Mouse (Mus musculus) ovary, adult 18-20 months (tissue): ENCODE results near the gene Lmbr1.
A peak's percentile ranks its signal among the peaks of the same experiment; 100 is the strongest.
"Not testable (repeated sequence)": the region's sequence is repeated elsewhere in the genome, so short reads cannot be mapped to it uniquely, and the experiment has no call there.

Experiments
- DNase-seq: peaks from one replicate; pipeline ENCODE4 v3.0.0; 2022; ENCODE audit warnings: low spot score, mixed read lengths

Gene Lmbr1

DNA sequence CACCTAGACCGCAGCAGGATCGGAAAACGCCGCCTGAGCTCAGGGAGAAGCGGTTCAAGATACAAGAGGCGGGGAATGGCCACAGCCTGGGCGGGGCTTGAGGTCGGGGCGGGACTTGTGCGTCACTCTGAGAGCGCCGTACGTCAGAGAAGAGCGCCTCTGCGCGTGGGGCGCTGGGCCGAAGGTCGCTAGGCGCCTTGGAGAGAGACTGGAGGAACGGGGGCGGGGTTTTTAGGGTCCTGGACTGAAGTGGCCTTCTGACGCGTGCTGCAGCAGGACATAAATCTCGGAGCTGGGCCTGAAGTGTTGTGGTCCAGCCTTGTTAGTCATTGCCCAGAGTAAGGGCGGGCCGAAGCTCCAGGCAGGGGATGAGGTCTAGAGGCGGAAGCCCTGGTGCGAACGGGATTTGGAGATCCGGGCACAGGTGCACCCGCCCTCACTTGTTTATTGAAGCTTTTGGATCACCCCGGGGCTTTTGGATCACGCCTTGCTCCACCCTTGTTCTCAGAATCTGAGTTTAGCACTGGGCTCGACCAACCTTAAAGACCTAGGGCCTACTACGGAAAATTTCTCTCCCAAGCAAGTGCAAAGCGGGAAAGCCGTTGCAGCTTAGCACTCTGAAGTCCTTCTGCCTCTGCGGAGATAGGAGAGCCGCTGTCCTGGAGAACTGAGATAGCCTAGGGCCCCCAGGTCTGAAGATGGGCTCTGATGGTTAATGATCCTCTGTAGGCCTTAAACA, at the start of gene Lmbr1:
TSS of gene Lmbr1 (minus strand) at position 93 of the 739 bp plus-strand sequence.
- peak; percentile 86 for DNase-seq

DNA sequence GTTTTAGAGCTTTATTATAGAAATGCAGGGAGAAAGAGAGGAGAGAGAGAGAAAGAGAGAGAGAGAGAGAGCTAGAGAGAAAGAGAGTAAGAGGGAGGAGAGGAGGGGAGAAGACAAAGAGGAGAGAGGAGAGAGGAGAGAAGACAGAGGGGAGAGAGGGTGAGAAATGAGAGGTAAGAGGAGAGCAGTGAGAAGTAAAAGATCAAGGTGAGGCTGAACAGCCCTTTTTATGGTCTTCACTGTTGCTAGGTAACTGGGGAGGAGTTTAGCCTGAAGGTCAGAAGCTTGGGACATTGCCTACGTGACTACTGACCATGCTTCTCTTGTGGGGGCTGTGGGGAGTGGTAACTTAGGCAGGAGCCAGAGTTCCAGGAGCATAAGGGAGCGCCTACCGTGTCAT, 45.1 kb upstream of the Lmbr1 start:
- not testable (repeated sequence) for DNase-seq

DNA sequence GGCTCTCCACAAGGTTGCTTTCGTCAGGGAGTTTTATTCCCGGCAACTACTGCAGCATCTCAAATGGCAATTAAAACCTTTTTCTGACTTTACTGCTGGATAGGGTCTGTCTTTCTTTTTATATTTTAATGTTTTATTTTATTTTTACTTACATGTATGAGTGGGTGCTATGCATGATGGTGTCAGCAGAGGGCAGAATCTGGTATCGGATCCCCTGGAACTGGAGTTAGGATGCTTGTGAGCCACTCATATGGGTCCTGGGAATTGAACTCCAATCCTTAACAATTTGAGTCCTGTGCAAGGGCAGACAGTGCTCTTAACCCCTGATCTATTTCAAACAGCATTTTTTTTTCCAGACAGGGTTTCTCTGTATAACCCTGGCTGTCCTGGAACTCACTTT, 34.9 kb upstream of the Lmbr1 start:
- no peak for DNase-seq

DNA sequence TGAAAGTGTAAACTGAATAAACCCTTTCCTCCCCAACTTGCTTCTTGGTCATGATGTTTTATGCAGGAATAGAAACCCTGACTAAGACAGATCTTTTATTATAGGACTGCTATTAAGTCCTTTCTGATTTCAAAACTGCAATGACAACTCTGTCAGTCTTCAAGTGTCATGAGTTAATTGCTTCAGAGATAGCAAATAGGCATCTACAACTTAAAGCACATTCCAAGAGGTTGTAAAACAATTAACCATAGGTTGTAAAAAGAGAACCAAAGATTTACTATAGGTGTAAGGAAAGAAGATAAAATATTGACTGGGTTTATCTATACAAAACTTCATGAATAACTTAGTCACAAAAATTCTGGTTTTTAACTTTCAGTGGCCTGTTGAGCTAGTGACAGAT, 32.7 kb upstream of the Lmbr1 start:
- no peak for DNase-seq

DNA sequence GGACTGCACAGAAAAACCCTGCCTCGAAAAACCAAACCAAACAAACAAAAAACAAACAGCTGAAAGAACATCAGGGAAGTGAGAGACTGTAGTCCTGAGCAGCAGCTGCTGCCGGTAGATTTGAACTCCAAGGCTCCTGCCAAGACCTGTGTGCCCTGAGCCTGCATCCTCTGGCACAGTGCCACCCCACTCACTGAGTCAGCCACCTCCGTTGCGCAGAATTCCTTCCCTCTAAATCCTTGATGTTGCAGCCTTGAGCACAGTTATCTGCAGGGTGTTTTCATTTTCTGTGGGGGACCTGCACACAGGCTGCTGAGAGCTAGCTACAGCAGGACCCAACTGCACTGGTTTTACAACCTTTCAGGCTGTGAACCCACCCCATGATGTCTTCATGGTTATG, 20.2 kb upstream of the Lmbr1 start:
- peak; percentile 45 for DNase-seq

DNA sequence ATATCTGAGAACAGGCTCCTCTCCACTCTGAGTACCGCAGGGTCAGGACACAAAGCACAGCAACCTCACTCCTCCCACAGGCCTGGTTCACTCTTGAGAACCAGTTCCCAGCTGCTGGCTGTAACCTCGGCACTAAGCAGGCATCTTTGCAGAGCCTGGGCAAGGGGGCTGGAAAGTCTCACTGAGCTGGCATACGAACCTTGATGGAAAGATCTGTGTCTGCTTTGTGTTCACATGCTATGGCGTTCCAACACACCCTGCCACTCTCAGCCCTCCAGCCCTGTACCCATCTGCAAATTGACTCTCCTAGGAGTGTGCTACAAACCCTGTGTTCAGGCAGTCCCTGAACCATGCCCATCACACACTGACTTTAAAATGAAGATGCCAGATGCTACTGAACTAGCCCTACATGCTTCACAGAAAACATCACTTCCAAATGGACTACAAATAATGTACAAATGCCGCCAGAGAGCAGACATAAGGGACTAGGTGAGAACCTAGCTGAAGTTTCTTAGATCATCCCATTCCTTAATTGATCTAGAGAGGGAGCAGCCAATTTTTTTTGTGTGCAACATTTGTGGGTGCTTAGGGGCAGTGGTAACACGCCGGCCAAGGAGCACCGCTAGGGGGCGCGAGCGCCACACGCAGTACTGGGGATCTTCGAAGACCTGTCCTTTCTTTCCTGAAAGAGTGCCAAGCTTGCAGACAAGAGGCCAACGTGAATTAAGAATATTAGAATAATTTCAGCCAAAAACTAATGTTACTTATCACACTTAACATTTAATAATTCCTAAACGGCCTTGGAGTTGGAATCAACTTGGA, 11.0 kb upstream of the Lmbr1 start:
- DNase-seq = peak; percentile 43

DNA sequence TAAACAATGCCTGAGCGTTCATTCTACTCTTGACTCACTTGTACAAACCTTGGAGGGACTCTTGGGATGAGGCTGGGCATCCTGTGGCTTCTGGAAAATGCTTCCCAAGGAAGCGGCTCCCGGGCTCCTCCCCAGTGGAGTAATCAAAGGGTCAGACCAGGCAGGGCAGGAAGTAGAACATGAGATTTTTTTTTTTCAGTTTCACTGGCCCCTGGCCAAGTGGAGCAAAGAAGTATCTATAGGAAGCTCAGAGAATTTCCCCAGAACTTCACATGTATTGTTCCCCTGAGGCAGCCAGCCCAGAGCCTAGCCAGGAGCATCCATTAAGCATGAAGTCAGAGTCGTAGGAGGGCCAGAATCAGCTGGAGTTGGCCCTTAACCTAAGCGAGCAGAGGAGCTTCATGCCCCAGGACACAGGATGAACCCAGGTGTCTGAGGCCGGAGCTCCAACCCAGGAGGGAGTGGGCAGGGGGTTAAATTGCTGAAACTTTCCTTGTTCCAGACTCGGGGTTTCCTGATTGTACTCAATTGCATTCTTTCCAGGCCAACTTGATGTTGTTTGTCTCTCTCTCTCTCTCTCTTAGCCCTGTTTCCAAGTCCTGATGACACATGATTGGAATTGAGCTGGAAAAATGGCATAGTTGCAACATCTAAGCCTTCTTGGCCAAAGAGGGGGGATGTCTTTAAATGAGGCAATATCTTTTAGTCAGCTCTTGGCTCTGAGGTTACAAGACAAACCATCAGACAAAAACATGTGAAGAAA, 10.2 kb upstream of the Lmbr1 start:
- DNase-seq = no peak

DNA sequence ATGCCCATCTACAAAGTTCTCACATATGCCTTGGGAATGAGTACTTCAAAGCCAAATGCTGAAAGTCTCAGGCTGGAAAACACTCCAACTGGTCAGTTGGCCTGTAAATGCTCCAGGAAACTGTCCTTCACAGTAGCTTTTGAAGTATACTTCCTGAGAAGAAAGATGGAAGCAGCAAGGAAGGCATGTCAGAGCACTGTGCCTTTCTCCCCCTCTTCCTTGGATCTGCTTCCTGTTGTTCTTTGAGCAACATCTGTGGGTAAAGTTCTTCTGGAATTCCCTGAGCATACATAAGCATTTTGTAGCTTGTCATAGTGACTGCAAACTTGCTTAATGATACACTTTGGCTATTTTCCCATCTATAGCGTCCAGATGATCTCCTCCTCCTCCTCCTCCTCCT, 9.4 kb upstream of the Lmbr1 start:
- DNase-seq = no peak

DNA sequence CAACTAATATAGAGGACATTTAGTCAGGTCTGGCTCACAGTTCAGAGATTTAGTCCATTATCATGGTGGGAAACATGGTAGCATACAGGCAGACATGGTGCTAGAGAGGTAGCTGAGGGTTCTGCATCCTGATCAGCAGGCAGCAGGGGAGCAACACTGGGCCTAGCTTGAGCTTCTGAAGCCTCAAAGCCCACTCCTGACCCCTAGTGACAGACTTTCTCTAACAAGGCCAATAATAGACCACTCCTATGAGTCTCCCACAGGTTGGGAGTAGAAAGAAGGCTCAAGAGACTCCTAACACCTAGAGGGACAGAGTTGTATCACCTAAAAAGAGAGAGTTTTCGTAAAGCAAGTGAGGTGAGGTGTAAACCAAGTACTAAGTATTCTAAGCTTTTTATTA, 4.6 kb upstream of the Lmbr1 start:
- no peak for DNase-seq

DNA sequence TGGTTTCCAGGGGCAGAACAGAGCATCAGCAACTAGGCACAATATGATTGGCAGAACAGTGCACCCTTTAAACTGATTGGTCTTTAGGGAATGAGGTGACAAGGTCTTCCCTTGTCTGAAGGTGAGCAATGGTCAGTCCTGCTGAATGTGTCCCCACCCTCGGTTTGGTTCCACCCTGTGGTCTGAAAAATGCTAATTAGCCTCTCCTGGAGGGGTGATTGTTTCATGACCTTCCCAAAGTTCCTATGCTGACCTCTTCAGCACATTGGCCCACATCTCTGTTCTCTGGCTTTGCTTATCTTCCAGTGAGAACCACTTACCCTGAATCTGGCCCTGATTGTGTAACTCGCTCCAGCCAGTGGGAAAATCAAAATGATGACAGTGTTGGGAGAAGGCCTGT, 1.9 kb upstream of the Lmbr1 start:
- no peak for DNase-seq

DNA sequence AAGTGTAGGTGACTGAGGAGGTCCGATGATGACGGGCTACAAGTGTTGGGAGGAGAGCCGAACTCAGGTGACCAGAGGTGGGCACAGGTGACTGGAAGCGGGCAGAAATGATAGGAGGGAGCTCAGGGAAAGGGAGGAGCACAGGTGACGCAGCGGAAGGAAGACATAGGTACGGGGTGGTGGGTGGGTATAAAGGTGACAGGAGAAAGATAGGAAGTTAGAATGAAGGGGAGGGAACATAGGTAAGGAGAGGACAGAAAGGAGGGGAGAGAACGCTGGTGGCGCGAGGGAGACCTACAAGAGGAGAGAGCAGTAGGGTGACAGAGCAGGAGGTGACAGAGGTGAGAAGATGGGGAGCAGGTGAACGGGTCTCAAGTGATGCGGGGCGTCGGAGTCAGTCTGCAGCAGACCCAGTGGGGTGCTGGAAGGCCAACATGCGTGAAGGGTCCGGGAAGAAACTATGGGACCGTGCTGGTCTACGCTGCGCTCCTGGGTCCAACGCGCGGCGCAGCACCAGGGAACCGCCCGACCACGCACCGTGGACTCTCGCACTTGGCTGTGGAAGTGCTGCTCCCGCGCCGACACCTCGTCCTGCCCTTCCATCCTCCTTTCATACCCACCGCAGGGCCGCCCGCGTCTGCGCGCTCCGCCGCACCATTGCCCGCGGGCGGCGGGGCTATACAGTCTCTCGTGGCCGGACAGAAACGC, 446 bp downstream of the Lmbr1 start:
- no peak for DNase-seq

DNA sequence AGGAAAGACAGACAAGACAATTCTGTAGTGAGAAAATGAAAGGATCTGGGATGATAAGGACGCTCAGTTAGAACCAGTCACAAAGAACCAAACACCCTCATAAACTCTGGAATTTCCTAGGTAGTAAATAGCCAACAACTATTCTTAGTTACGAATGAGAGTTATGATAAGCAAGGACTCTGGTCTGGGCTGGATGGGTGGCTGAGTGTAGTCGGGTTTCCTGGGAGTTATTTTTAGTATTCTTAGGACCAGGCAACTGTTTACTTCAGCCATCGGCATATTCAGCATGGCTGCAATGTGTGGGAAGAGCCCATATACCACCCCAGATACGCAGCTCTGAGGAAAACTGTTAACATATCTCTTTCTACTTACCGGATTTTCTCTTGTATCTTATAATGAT, 14.7 kb downstream of the Lmbr1 start:
- DNase-seq = no peak

DNA sequence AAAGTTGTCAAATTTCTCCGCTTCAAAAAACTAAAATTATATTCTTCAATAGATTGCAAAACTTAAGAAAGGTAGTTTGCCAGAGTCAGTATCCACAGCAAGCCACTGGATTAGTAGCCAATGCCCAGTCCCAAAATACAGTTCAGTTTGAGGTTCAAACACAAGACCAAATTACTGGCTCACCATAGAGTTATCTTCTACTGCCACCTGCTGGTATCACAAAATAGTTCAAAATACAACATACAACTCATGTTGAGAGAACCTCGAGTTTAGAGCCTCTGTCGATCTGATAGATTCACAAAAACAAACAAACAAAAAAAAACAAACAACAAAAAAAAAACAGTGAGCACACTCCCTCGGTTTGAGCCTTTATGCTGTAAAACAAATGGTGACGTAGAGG, 42.4 kb downstream of the Lmbr1 start:
- DNase-seq = no peak

DNA sequence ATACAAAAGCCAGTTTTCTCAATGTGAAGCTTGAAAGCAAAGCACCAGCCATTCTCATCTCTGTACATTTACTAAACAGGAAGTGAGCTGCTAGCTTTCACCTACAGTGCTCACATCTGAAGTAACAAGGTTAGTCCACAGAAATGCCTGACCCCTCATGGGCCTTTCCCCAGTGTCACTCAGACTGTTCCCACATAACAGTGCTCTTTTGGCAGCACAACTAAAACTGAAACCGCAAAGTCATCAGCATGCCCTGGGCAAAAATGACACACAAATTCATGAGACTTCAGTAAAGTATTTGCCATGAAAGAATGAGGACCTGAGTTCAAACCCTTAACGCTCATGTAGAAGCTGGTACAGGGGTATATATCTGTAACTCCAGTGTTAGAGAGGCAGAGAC, 55.7 kb downstream of the Lmbr1 start:
- no peak for DNase-seq

DNA sequence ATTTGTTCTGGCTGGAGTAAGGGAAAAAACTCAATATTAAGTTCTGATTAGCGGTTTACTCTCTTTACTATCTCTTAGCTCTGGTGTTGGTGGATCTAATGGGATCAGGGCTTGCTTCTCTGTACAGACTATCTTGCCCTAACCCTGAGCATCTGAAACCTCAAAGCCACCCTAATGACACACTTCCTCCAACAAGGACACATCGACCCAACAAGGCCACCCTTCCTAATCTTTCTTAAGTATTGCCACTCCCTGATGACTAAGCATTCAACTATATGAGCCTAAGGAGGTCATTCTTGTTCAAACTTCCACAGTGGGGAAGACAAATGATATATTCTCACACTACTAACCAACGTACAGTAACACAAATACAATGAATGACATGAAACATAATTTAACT, 69.0 kb downstream of the Lmbr1 start:
- no peak for DNase-seq

DNA sequence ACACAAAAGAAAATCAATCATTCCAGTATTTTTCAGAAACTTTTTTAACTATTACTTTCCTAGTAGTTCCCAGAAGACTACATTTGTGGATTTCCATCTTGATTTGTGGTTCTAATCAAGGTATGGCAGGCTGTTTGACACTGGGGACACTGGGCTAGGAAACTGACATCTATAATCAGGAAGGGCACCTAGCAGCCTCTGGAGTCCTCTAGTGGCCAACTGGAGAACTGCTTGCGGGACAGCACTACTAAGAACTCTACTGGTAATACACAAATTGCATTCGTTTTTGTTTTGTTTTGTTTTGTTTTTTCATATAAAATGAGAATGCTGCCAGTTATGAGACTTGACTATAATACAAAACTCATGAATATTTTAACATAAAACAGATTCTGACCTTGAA, 85.0 kb downstream of the Lmbr1 start:
- no peak for DNase-seq

DNA sequence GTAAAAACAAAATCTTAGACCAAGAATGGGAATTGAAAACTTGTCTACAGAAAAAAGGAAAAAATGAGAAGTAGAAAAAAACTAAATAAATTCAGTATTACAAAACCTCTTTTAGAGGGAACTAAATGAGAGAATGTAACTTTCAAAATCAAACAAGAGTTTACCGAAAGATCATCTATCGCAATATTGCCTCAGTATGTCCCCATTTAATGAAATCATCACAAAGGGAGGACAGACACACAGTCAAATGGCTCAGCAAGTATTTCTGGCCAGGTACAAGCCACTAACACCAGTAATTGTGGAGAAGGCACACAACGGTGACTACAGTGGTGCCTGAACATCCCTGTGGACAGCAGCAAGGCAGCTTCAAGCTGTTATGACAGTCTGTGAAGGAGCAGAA, 88.1 kb downstream of the Lmbr1 start:
- no peak for DNase-seq

DNA sequence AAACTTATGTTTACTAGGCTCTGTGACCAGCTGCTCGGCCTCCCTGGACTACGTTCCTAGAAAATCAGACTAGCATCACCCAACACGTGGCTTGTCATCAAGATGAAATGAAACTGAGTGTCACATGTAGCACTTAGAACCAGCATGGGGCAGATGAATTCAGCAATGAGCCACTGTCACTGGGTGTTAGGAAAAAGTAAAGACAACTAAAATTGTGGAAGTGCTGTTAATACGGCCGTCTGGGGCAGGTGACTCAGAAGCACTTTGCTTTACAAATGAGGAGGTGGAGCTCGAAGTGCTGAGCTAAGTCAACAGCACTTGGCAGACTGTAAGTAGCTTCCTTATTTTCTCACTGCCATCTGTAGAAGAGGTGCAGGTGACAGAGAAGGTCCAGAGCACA, 88.5 kb downstream of the Lmbr1 start:
- no peak for DNase-seq

DNA sequence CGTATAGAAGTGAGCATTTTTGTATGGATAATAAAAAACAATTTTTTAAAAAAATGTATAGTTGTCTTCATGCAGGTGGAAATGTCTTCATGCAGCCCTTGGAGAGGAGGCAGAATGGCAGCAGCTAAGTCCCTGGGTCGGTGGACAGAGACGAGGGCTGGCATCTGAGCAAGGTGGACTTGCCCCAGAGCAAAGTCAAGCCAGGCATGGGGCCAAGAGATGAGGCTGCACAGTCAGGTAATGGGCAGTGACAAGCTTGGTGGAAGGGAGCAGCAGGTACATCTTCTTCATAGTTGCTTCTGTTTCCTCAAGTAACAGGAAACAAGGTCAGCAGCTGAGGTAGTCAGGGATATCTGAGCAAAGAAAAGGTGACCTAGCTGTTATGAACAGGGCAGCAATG, 97.1 kb downstream of the Lmbr1 start:
- DNase-seq = no peak

DNA sequence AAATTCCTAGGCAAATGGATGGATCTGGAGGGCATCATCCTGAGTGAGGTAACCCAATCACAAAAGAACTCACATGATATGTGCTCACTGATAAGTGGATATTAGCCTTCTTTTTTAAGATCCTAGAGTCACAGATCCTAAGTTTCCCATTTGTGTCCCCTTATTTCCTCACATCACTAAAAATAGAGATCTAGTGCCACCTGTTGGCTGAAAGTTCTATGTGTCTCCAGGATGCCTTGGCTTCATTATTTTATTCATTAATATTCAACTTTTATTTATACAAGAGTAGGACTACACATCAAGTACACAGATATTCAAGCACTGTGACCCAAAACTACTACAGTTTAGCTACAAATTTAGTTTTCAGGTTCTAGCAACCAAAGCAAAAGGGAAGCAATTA, 103.4 kb downstream of the Lmbr1 start:
- DNase-seq = no peak

DNA sequence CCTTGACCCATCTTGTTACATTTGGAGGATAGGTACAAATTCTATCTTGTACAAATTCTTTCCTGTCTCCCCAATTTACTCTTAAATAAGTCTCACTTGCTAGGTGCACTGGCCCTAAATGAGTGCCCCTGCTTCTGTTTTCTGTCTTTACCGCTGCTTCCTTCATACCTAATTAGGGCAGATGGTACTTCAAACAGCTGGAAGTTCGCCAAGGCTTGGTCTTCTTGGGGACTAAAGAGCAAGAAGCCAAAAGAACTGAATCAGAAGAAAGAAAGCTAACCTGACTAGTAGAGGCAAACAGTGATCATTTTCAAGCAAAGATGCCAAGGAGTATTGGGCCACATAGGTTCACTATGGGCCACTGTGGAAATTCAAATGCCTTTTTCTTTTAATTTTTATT, 104.8 kb downstream of the Lmbr1 start:
- no peak for DNase-seq

DNA sequence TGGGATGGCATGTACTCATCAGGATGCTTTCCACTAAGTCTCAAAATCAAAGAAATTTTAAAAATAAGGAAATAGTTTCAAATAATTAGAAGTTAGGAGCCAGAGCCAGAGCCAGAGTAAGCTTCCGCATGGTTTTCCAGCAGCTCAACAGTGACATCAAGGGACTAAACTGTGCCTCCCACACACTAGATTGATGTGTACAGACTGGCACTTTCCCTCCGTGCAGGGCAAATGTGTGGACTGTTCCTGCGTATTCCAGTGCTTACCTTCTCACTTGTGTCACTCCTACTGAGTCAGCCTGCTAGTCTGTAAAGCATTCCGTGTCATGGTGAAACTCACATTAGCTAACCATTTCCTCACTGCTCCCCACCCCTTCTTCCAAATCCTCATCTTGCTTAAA, 107.3 kb downstream of the Lmbr1 start:
- DNase-seq = no peak
